Mouse (Mus musculus) activated CD4-positive, CD25-positive, alpha-beta regulatory T cell, adult 4 months (primary cell): ENCODE measurements around the gene Tmed10. TPM values are rescaled to one million over a fixed set of nuclear protein-coding genes. Genes with fewer than 3 reads are reported as not detected.

Experiments used
- ATAC-seq: one replicate; pipeline ENCODE4 v1.8.0; 2017
- polyA plus RNA-seq, 2 experiments: library from polyadenylated mRNA; unstranded; fragments of 100-300 nt; shearing (Covaris generic); gene quantifications; one replicate each; pipeline ENCODE4 v1.2.1; 2017

Gene Tmed10
- polyA plus RNA-seq, 2 experiments from 2014 or later = 186 to 204 TPM

- peak; percentile 43 for ATAC-seq
Measured at GRCm38 (mm10) chr12:85373591-85374560, 771 bp downstream of the Tmed10 start.

- ATAC-seq = no peak
Measured at GRCm38 (mm10) chr12:85372068-85372665, 2.5 kb downstream of the Tmed10 start.

- no peak for ATAC-seq
Measured at GRCm38 (mm10) chr12:85368441-85369063, 6.1 kb downstream of the Tmed10 start.

GRCm38 (mm10) chr12:85366271-85366670, 8.4 kb downstream of the Tmed10 start:
- no peak for ATAC-seq

GRCm38 (mm10) chr12:85362510-85362909, 12.1 kb downstream of the Tmed10 start:
- ATAC-seq = no peak

- no peak for ATAC-seq
Measured at GRCm38 (mm10) chr12:85361580-85361979, 13.1 kb downstream of the Tmed10 start.

GRCm38 (mm10) chr12:85361165-85361564, 13.5 kb downstream of the Tmed10 start:
- ATAC-seq = no peak

- no peak for ATAC-seq
Measured at GRCm38 (mm10) chr12:85354061-85354460, 20.6 kb downstream of the Tmed10 start.

- no peak for ATAC-seq
Measured at GRCm38 (mm10) chr12:85350407-85351232, 24.0 kb downstream of the Tmed10 start.

GRCm38 (mm10) chr12:85348338-85348737, 26.3 kb downstream of the Tmed10 start:
- ATAC-seq = no peak

- no peak for ATAC-seq
Measured at GRCm38 (mm10) chr12:85347196-85347595, 27.5 kb downstream of the Tmed10 start.

- peak; percentile 54 for ATAC-seq
Measured at GRCm38 (mm10) chr12:85346374-85346773, 28.3 kb downstream of the Tmed10 start.

GRCm38 (mm10) chr12:85345559-85345958, 29.1 kb downstream of the Tmed10 start:
- ATAC-seq = no peak

GRCm38 (mm10) chr12:85344252-85344651, 30.4 kb downstream of the Tmed10 start:
- ATAC-seq = no peak

- no peak for ATAC-seq
Measured at GRCm38 (mm10) chr12:85342310-85342709, 32.3 kb downstream of the Tmed10 start.

- no peak for ATAC-seq
Measured at GRCm38 (mm10) chr12:85341131-85341530, 33.5 kb downstream of the Tmed10 start.

- ATAC-seq = no peak
Measured at GRCm38 (mm10) chr12:85339947-85340346, 34.7 kb downstream of the Tmed10 start.

GRCm38 (mm10) chr12:85339243-85339729, 35.4 kb downstream of the Tmed10 start, which contains the start of gene Nek9:
Nek9 (minus strand) TSS chr12:85339362.
- peak; percentile 93 for ATAC-seq

- peak; percentile 41 for ATAC-seq
Measured at GRCm38 (mm10) chr12:85338815-85339214, 35.8 kb downstream of the Tmed10 start.

- no peak for ATAC-seq
Measured at GRCm38 (mm10) chr12:85337567-85338311, 36.9 kb downstream of the Tmed10 start.

GRCm38 (mm10) chr12:85330153-85330552, 44.5 kb downstream of the Tmed10 start:
- ATAC-seq = no peak
